Mouse (Mus musculus): Measurements from ENCODE around the gene Nubp2. TPM values are rescaled to one million over a fixed set of nuclear protein-coding genes. Genes with fewer than 3 reads are reported as not detected.

Nubp2 gene
- polyA plus RNA-seq, 1 experiment from 2014 or later: 46.4 TPM

DNA sequence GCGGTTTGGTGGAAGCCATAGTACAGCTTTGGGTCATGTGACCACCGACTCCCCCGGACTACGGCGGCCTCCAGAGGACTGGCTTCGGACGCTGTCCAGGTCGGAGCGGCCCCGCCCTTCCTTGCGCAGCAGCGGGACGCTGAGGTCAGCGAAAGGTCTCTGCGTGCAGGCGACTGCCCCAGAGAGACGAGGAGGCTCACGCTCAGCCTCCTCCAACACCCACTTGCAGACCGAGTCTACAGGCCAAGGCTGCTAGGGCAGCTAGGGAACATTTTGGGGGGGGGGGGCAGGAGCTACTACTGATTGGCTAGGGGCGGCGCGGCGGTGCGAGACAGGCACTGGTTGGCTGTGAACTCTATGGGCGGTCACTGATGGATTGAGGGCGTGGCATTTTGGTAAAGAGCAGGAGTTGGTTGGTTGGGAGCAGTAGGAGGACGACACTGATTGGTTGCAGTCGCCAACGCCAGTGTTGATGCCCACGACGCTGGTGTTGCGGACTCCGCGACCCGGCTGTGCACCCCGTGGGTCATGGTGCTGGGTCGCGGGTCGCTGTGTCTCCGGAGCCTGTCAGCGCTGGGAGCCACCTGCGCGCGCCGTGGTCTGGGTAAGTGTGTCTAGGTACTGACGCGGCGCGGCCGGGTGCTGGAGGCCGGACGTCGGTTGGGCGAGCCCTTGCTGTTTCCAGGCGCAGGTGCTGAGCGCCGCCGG lies 35.9 kb downstream of the Nubp2 start, which contains the start of gene Fahd1:
TSS of gene Fahd1 (minus strand) at position 300 of the 708 bp plus-strand sequence.
- peak; percentile 91 for ATAC-seq
- WGBS (ENCODE audit: insufficient replicate concordance): under 1% methylated on average over 53 of the region's 58 CpGs
- H3K27ac ChIP-seq (ENCODE audit: low read depth): peak within 1 kb of the TSS; percentile 97

DNA sequence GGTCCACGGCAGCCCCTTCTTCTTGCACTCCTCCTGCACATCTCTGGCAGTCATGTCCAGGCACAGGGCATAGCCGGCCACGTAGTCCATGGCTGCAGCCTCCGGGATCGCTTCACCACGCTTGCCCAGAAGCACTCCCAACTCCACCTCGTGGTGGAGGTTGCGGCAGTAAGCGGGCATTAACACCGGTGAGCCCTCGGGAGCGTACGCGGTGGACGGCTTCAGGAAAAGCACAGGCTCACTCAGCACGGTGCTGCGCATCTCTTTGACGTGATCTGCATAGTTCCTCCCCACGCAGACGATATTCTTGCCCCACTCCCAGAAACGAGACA lies 36.5 kb downstream of the Nubp2 start:
- peak; percentile 30 for ATAC-seq
- H3K4me2 ChIP-seq (ENCODE audit: low read depth, low read length): peak overlapping the region; percentile 84
- H3K27me3 ChIP-seq (ENCODE audit: insufficient read depth, low read length): no peaks in the 10 kb centered on the region
- H3K27ac ChIP-seq (ENCODE audit: low read depth): peak overlapping the region; percentile 97
- TF ChIP-seq EP300 (IDR thresholded peaks at IDR 0.05; ENCODE audit: low read depth): no peak
- TF ChIP-seq CTCF (IDR thresholded peaks at IDR 0.05; ENCODE audit: low read depth): peak; percentile 58
- peak overlapping the region; percentile 89 for H3K9ac ChIP-seq (replicated peaks)
- H3K4me3 ChIP-seq (ENCODE audit: low read depth, low read length): peak overlapping the region; percentile 95
- H3K36me3 ChIP-seq (replicated peaks; ENCODE audit: insufficient read depth, low read length): peaks cover 20% of the 10 kb centered on the region
- no peaks in the 10 kb centered on the region for H3K9me3 ChIP-seq (ENCODE audit: low read length)
- under 1% methylated on average over 21 of the region's 21 CpGs for WGBS (ENCODE audit: insufficient replicate concordance)
- H3K4me1 ChIP-seq (ENCODE audit: insufficient read depth): peaks cover 22% of the 10 kb centered on the region
- no peak for DNase-seq

More for the DNA sequence above, 35.9 kb downstream of the Nubp2 start, which contains the start of gene Fahd1:
- Histone ChIP-seq H3K9me3 (ENCODE audit: low read length) (no peaks in the 10 kb centered on the region), H3K4me1 (ENCODE audit: insufficient read depth) (peaks cover 22% of the 10 kb centered on the region), H3K4me3 (ENCODE audit: low read depth, low read length) (peak within 1 kb of the TSS; percentile 95), H3K36me3 (replicated peaks; ENCODE audit: insufficient read depth, low read length) (peaks cover 23% of the 10 kb centered on the region), H3K27me3 (ENCODE audit: insufficient read depth, low read length) (no peaks in the 10 kb centered on the region), H3K4me2 (ENCODE audit: low read depth, low read length) (peak within 1 kb of the TSS; percentile 84), H3K9ac (replicated peaks) (peak within 1 kb of the TSS; percentile 95)
- peak; percentile 97 for DNase-seq
- TF ChIP-seq CTCF (IDR thresholded peaks at IDR 0.05; ENCODE audit: low read depth) (peak; percentile 37), EP300 (IDR thresholded peaks at IDR 0.05; ENCODE audit: low read depth) (peak; percentile 79; the same call in 1 of the 2 replicates)

DNA sequence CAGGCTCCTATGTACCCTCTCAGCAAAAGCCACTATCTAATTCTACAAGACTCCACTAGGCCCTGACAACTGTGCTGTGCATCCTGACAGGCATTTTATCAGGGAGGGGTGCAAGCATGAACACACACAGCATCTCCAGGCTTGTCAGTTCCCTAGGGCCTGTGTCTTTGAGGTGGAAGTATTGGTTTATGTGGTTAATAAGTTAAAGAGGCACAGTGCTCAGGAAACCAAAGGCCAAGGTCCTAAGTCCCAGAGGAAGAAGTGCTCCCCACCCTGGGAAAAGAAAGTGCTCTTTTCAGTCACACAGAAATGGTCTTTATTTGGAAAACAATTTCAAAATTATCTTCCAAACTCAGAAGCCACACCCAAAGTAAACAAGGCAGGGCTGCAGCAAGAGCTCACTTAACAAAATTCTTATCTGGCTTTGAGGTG lies 37.5 kb downstream of the Nubp2 start:
- Histone ChIP-seq H3K36me3 (replicated peaks; ENCODE audit: insufficient read depth, low read length) (peaks cover 11% of the 10 kb centered on the region), H3K27ac (ENCODE audit: low read depth) (peak overlapping the region; percentile 97), H3K4me2 (ENCODE audit: low read depth, low read length) (peak overlapping the region; percentile 84), H3K4me1 (ENCODE audit: insufficient read depth) (peaks cover 22% of the 10 kb centered on the region), H3K9me3 (ENCODE audit: low read length) (no peaks in the 10 kb centered on the region), H3K27me3 (ENCODE audit: insufficient read depth, low read length) (no peaks in the 10 kb centered on the region), H3K9ac (replicated peaks) (peak overlapping the region; percentile 89), H3K4me3 (ENCODE audit: low read depth, low read length) (peak overlapping the region; percentile 95)
- no peak for ATAC-seq
- peak; percentile 14; the same call in 1 of the 2 replicates for TF ChIP-seq CTCF (IDR thresholded peaks at IDR 0.05; ENCODE audit: low read depth)
- TF ChIP-seq EP300 (IDR thresholded peaks at IDR 0.05; ENCODE audit: low read depth): peak; percentile 68; the same call in 1 of the 2 replicates
- peak; percentile 39 for DNase-seq

DNA sequence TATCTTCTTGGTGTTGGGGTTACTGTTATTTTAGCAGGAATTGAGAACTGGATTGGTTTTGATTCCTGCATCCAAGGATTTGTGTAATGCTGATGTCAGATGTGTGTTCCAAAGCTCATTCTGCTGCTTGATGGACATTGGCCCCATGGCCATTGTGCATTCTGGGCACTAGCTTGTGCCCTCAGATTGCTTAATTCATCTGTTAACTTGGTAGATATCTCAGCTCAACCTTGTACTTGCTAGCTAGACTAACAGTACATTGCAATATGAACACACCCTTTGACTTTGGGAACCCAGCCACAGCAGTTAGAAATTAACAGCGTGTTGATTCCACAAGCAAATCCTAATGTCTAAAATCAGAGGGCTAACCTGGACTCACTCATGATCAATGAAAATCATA lies 38.8 kb downstream of the Nubp2 start:
- Histone ChIP-seq H3K9ac (replicated peaks) (no peak overlapping the region), H3K27me3 (ENCODE audit: insufficient read depth, low read length) (no peaks in the 10 kb centered on the region), H3K36me3 (replicated peaks; ENCODE audit: insufficient read depth, low read length) (peaks cover under 1% of the 10 kb centered on the region; the same call in 1 of the 2 replicates), H3K4me2 (ENCODE audit: low read depth, low read length) (peak overlapping the region; percentile 84), H3K4me1 (ENCODE audit: insufficient read depth) (peaks cover 22% of the 10 kb centered on the region), H3K9me3 (ENCODE audit: low read length) (no peaks in the 10 kb centered on the region), H3K4me3 (ENCODE audit: low read depth, low read length) (peak overlapping the region; percentile 95), H3K27ac (ENCODE audit: low read depth) (peak overlapping the region; percentile 68)
- TF ChIP-seq CTCF (IDR thresholded peaks at IDR 0.05; ENCODE audit: low read depth): no peak
- TF ChIP-seq EP300 (IDR thresholded peaks at IDR 0.05; ENCODE audit: low read depth): peak; percentile 82
- DNase-seq: peak; percentile 48
- 76% methylated on average over 1 of the region's 1 CpGs for WGBS (ENCODE audit: insufficient replicate concordance)
- ATAC-seq: peak; percentile 10

DNA sequence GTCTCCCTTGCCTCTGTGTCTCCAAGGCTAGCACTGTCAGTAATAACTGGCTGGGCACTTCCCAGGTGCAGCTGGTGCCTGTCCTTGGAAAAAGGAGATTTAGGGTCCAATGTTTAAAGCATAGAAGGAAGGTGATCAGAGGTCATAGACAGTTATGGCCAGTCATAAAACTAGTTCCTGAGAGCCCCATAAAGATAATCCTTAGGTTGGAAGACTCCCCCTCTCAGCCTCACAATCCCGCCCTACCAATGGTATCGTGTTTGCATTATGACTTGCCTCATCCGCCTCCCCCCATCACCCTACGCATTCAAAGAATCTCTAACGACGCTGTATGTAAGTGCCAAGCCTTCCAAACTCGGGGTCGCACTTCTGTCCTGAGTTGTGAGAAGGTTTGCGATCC lies 41.6 kb downstream of the Nubp2 start:
- no peaks in the 10 kb centered on the region for H3K36me3 ChIP-seq (replicated peaks; ENCODE audit: insufficient read depth, low read length)
- H3K4me1 ChIP-seq (ENCODE audit: insufficient read depth): peaks cover 9% of the 10 kb centered on the region; the same call in 1 of the 2 replicates
- H3K9me3 ChIP-seq (ENCODE audit: low read length): no peaks in the 10 kb centered on the region
- no peak overlapping the region for H3K4me2 ChIP-seq (ENCODE audit: low read depth, low read length)
- DNase-seq (no peak), ATAC-seq (no peak)
- H3K27ac ChIP-seq (ENCODE audit: low read depth): no peak overlapping the region
- TF ChIP-seq CTCF (IDR thresholded peaks at IDR 0.05; ENCODE audit: low read depth) (no peak), EP300 (IDR thresholded peaks at IDR 0.05; ENCODE audit: low read depth) (no peak)
- no peaks in the 10 kb centered on the region for H3K27me3 ChIP-seq (ENCODE audit: insufficient read depth, low read length)
- no peak overlapping the region for H3K4me3 ChIP-seq (ENCODE audit: low read depth, low read length)
- H3K9ac ChIP-seq (replicated peaks): no peak overlapping the region
- 61% methylated on average over 9 of the region's 9 CpGs for WGBS (ENCODE audit: insufficient replicate concordance)

DNA sequence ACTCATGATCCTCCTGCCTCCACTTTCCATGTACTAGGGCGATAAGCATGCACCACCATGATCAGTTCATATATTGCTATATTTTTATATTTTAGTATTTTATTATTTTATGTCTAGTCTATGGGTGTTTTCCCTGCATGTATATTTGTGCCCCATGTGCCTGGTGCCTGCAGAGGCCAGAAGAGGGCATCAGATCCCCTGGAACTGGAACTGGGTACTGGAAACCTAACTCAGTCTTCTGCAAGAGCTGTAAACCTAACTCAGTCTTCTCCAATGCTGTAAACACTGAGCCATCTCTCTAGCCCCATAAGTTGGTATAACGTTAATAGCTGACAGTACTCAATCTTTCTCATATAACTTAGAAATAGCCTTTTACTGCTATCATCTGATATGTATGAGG lies 43.5 kb downstream of the Nubp2 start:
- no peaks in the 10 kb centered on the region for H3K9me3 ChIP-seq (ENCODE audit: low read length)
- H3K4me3 ChIP-seq (ENCODE audit: low read depth, low read length): no peak overlapping the region
- H3K27ac ChIP-seq (ENCODE audit: low read depth): no peak overlapping the region
- ATAC-seq (no peak), DNase-seq (no peak)
- no peak overlapping the region for H3K9ac ChIP-seq (replicated peaks)
- 0 out of 2 replicates have a peak, but pooled peaks cover 5% of the 10 kb centered on the region for H3K4me1 ChIP-seq (ENCODE audit: insufficient read depth)
- H3K36me3 ChIP-seq (replicated peaks; ENCODE audit: insufficient read depth, low read length): no peaks in the 10 kb centered on the region
- H3K27me3 ChIP-seq (ENCODE audit: insufficient read depth, low read length): no peaks in the 10 kb centered on the region
- 59% methylated on average over 2 of the region's 2 CpGs for WGBS (ENCODE audit: insufficient replicate concordance)
- no peak overlapping the region for H3K4me2 ChIP-seq (ENCODE audit: low read depth, low read length)
- no peak for TF ChIP-seq EP300 (IDR thresholded peaks at IDR 0.05; ENCODE audit: low read depth)
- peak; percentile 70 for TF ChIP-seq CTCF (IDR thresholded peaks at IDR 0.05; ENCODE audit: low read depth)

Data from liver, postnatal 0 days (tissue).